In genomic region chr13:78200991-78201870, GRCm38 (mm10) we compare ENCODE assay signal across 8 mouse cellular contexts. TPM values are rescaled to one million over a fixed set of nuclear protein-coding genes. Genes with fewer than 3 reads are reported as not detected.
DNase-seq lines count a peak whose midpoint lies in the region; ATAC-seq and TF ChIP-seq lines count a peak whose summit lies in the region.

No protein-coding gene starts in this region.

- TF ChIP-seq CTCF in CH12.LX (conservative IDR thresholded peaks at IDR 0.05 in 1 of 2, IDR thresholded peaks at IDR 0.05 in 1 of 2; ENCODE audit: low read depth in 2 of 2, low read length in 2 of 2) = peak; percentile 25 to 58; a peak in 2 of 4 replicates
- peak; percentile 80 for TF ChIP-seq CTCF in heart, postnatal 0 days (IDR thresholded peaks at IDR 0.05; ENCODE audit: low read depth)

- ATAC-seq in forebrain, embryonic 13.5 days = peak; percentile 62
- peak; percentile 71 for ATAC-seq in heart, postnatal 0 days (ENCODE audit: insufficient read depth, low read depth)
- peak; percentile 38; the same call in 1 of the 2 replicates for ATAC-seq in liver, embryonic 16.5 days (ENCODE audit: low read depth)
- peak; percentile 67 for ATAC-seq in neural tube, embryonic 15.5 days (ENCODE audit: low FRiP score)

- H3K27me3 ChIP-seq in CH12.LX (replicated peaks) = no peaks in the 10 kb centered on the region
- H3K27me3 ChIP-seq in forebrain, embryonic 13.5 days = peaks cover 17% of the 10 kb centered on the region
- H3K27me3 ChIP-seq in heart, postnatal 0 days (ENCODE audit: control insufficient read depth, insufficient read depth, low read length) = peaks cover 55% of the 10 kb centered on the region
- H3K27me3 ChIP-seq in liver, embryonic 16.5 days (ENCODE audit: control insufficient read depth, insufficient read depth, low read depth, low read length) = peaks cover 84% of the 10 kb centered on the region
- no peaks in the 10 kb centered on the region for H3K27me3 ChIP-seq in neural tube, embryonic 15.5 days (replicated peaks)

- no peak for TF ChIP-seq EP300 in CH12.LX (IDR thresholded peaks at IDR 0.05; ENCODE audit: low read length)
- TF ChIP-seq EP300 in heart, postnatal 0 days (IDR thresholded peaks at IDR 0.05; ENCODE audit: low read depth) = no peak

- H3K4me3 ChIP-seq in CH12.LX (replicated peaks in 1 of 3; ENCODE audit: low read depth in 2 of 3, low read length in 2 of 3, poor library complexity in 1 of 3) = no peak overlapping the region
- peak overlapping the region; percentile 95 for H3K4me3 ChIP-seq in forebrain, embryonic 13.5 days
- peak overlapping the region; percentile 73 for H3K4me3 ChIP-seq in heart, postnatal 0 days (ENCODE audit: low read depth, low read length)
- H3K4me3 ChIP-seq in liver, embryonic 16.5 days (ENCODE audit: low read depth, low read length) = no peak overlapping the region
- peak overlapping the region; percentile 87 for H3K4me3 ChIP-seq in neural tube, embryonic 15.5 days (replicated peaks)

- H3K4me1 ChIP-seq in CH12.LX (ENCODE audit: control insufficient read depth in 1 of 2, insufficient read depth in 2 of 2) = no peaks in the 10 kb centered on the region
- H3K4me1 ChIP-seq in forebrain, embryonic 13.5 days = peaks cover 24% of the 10 kb centered on the region
- H3K4me1 ChIP-seq in heart, postnatal 0 days (ENCODE audit: control insufficient read depth, insufficient read depth) = peaks cover 14% of the 10 kb centered on the region; the same call in 1 of the 2 replicates
- H3K4me1 ChIP-seq in liver, embryonic 16.5 days (ENCODE audit: control insufficient read depth, low read depth, low read length) = no peaks in the 10 kb centered on the region; the same call in 1 of the 2 replicates
- H3K4me1 ChIP-seq in neural tube, embryonic 15.5 days = peaks cover 25% of the 10 kb centered on the region

- in situ Hi-C loops in CH12.LX (cut with MboI; ENCODE audit: low pct_ligation_motif_present, low pct_unique_long_range_greater_than_20kb, low sequenced_read_pairs) = no loop called here

- H3K9me3 ChIP-seq in CH12.LX (replicated peaks; ENCODE audit: low read length) = peaks cover 11% of the 10 kb centered on the region
- no peaks in the 10 kb centered on the region for H3K9me3 ChIP-seq in forebrain, embryonic 13.5 days (replicated peaks)
- H3K9me3 ChIP-seq in heart, postnatal 0 days (replicated peaks; ENCODE audit: control insufficient read depth, low read length) = no peaks in the 10 kb centered on the region
- H3K9me3 ChIP-seq in liver, embryonic 16.5 days (replicated peaks; ENCODE audit: control insufficient read depth, low read length) = no peaks in the 10 kb centered on the region
- H3K9me3 ChIP-seq in neural tube, embryonic 15.5 days (replicated peaks) = no peaks in the 10 kb centered on the region

- dilution Hi-C loops in CH12.LX (cut with MboI; ENCODE audit: extremely low pct_ligation_motif_present, extremely low pct_unique_long_range_greater_than_20kb, low sequenced_read_pairs) = no loop called here

- DNase-seq in CH12.LX (ENCODE audit: extremely low read depth) = peak; percentile 61
- DNase-seq in c-Kit-positive CD71-negative TER-119-negative erythroid progenitor cells, embryonic 14.5 days (ENCODE audit: low read depth) = peak; percentile 38
- DNase-seq in heart, postnatal 0 days (ENCODE audit: low spot score) = peak; percentile 84
- DNase-seq in kidney, postnatal 4 days = peak; percentile 92 to 95
- peak; percentile 74 for DNase-seq in thymus, postnatal 4 days

- H3K79me2 ChIP-seq in CH12.LX (replicated peaks; ENCODE audit: control insufficient read depth, extremely low read depth, insufficient read depth, poor library complexity, severe bottlenecking) = no peaks in the 10 kb centered on the region

- no peak for TF ChIP-seq POLR2A in CH12.LX (IDR thresholded peaks at IDR 0.05; ENCODE audit: low read depth, low read length)

- TF ChIP-seq RAD21 in CH12.LX (IDR thresholded peaks at IDR 0.05; ENCODE audit: low read depth, low read length) = peak; percentile 61

- H3K36me3 ChIP-seq in CH12.LX (replicated peaks in 1 of 2; ENCODE audit: control insufficient read depth in 1 of 2, insufficient read depth in 1 of 2, low read length in 1 of 2) = no peaks in the 10 kb centered on the region
- H3K36me3 ChIP-seq in forebrain, embryonic 13.5 days (ENCODE audit: poor library complexity, severe bottlenecking) = no peaks in the 10 kb centered on the region
- H3K36me3 ChIP-seq in heart, postnatal 0 days (replicated peaks; ENCODE audit: control insufficient read depth, insufficient read depth, low read length) = no peaks in the 10 kb centered on the region
- no peaks in the 10 kb centered on the region for H3K36me3 ChIP-seq in liver, embryonic 16.5 days (ENCODE audit: control insufficient read depth, insufficient read depth)
- H3K36me3 ChIP-seq in neural tube, embryonic 15.5 days = no peaks in the 10 kb centered on the region

- H3K27ac ChIP-seq in CH12.LX (ENCODE audit: insufficient read depth, low read depth) = no peak overlapping the region
- H3K27ac ChIP-seq in forebrain, embryonic 13.5 days = peak overlapping the region; percentile 98
- H3K27ac ChIP-seq in heart, postnatal 0 days (ENCODE audit: low read depth) = no peak overlapping the region
- no peak overlapping the region for H3K27ac ChIP-seq in liver, embryonic 16.5 days (ENCODE audit: low read length)
- peak overlapping the region; percentile 94 for H3K27ac ChIP-seq in neural tube, embryonic 15.5 days (replicated peaks)

- H3K9ac ChIP-seq in CH12.LX (ENCODE audit: insufficient read depth, low read depth) = no peak overlapping the region
- peak overlapping the region; percentile 95 for H3K9ac ChIP-seq in forebrain, embryonic 13.5 days
- H3K9ac ChIP-seq in heart, postnatal 0 days (replicated peaks; ENCODE audit: low read depth, low read length) = no peak overlapping the region
- no peak overlapping the region for H3K9ac ChIP-seq in liver, embryonic 16.5 days (ENCODE audit: low read depth, low read length)
- peak overlapping the region; percentile 74 for H3K9ac ChIP-seq in neural tube, embryonic 15.5 days (replicated peaks)

- no peak overlapping the region for H3K4me2 ChIP-seq in CH12.LX (ENCODE audit: insufficient read depth, low read depth, poor library complexity, severe bottlenecking)
- peak overlapping the region; percentile 78 for H3K4me2 ChIP-seq in forebrain, embryonic 13.5 days
- peak overlapping the region; percentile 99 for H3K4me2 ChIP-seq in heart, postnatal 0 days (ENCODE audit: low read depth, low read length)
- H3K4me2 ChIP-seq in liver, embryonic 16.5 days (ENCODE audit: low read depth, low read length) = no peak overlapping the region
- H3K4me2 ChIP-seq in neural tube, embryonic 15.5 days = peak overlapping the region; percentile 87

- under 1% methylated on average over 21 of the region's 30 CpGs for WGBS in forebrain, embryonic 13.5 days
- WGBS in heart, postnatal 0 days = 1% methylated on average over 28 of the region's 30 CpGs
- 2% methylated on average over 26 of the region's 30 CpGs for WGBS in liver, embryonic 16.5 days (ENCODE audit: insufficient replicate concordance)
- under 1% methylated on average over 28 of the region's 30 CpGs for WGBS in neural tube, embryonic 15.5 days

TF ChIP-seq in CH12.LX, 34 proteins besides CTCF, POLR2A, EP300 and RAD21:
- TF ChIP-seq SMC3 (IDR thresholded peaks at IDR 0.05; ENCODE audit: low read depth, low read length) (peak; percentile 32), UBTF (IDR thresholded peaks at IDR 0.05; ENCODE audit: low read depth, low read length) (no peak)
TF ChIP-seq in CH12.LX: peak in this region for 1.

RNA-seq across cellular contexts. Expression of gene Nr2f1, which starts 1.7 kb away (rescaled TPM):
- total RNA-seq in CH12.LX (2012; rRNA removed) (not detected in 2 replicates), CH12.LX (2014; rRNA removed) (not detected in 2 replicates)
- polyA plus RNA-seq in CH12.LX (2012; ENCODE audit: insufficient read length, low read depth) = not detected in 2 replicates
- polyA plus RNA-seq in forebrain, embryonic 13.5 days (2015; fragmentation: Nextera tagmentation; extraction: Ambion mirVana) = 94.7 and 112 TPM in 2 replicates
- total RNA-seq in heart, postnatal 0 days (2014; rRNA removed; ENCODE audit: low replicate concordance) = 11.4 and 11.6 TPM in 2 replicates
- polyA plus RNA-seq in heart, postnatal 0 days (2015; fragmentation: Nextera tagmentation; extraction: Ambion mirVana) = 2.0 and 2.3 TPM in 2 replicates
- 0.15 and 0.17 TPM in 2 replicates for polyA plus RNA-seq in liver, embryonic 16.5 days (2015; fragmentation: Nextera tagmentation; extraction: Ambion mirVana)
- 30.3 and 37.8 TPM in 2 replicates for polyA plus RNA-seq in neural tube, embryonic 15.5 days (2015; fragmentation: Nextera tagmentation; extraction: Ambion mirVana)

Comparison
In these comparisons a context has a peak if more than half of its experiments do, and no peak if none do; other contexts are left out.
1. DNase-seq: peak in every context shown above with its lines; median percentile 94 in kidney, postnatal 4 days; 84 in heart, postnatal 0 days; 74 in thymus, postnatal 4 days; 61 in CH12.LX; 38 in c-Kit-positive CD71-negative TER-119-negative erythroid progenitor cells, embryonic 14.5 days.
2. H3K27ac ChIP-seq: peak in forebrain, embryonic 13.5 days (single experiment) and neural tube, embryonic 15.5 days (single experiment); none in CH12.LX (single experiment), heart, postnatal 0 days (single experiment) and liver, embryonic 16.5 days (single experiment).
3. H3K4me2 ChIP-seq: peak in forebrain, embryonic 13.5 days (single experiment), heart, postnatal 0 days (single experiment) and neural tube, embryonic 15.5 days (single experiment); none in CH12.LX (single experiment) and liver, embryonic 16.5 days (single experiment).
4. H3K4me3 ChIP-seq: peak in forebrain, embryonic 13.5 days (single experiment), heart, postnatal 0 days (single experiment) and neural tube, embryonic 15.5 days (single experiment); none in CH12.LX (0 of 3) and liver, embryonic 16.5 days (single experiment).
5. H3K9ac ChIP-seq: peak in forebrain, embryonic 13.5 days (single experiment) and neural tube, embryonic 15.5 days (single experiment); none in CH12.LX (single experiment), heart, postnatal 0 days (single experiment) and liver, embryonic 16.5 days (single experiment).
6. Peak in every context shown above with its lines, with median percentiles within 50 percentile points of each other: ATAC-seq.